Mouse (Mus musculus): ENCODE results near the gene Pgs1. TPM values are rescaled to one million over a fixed set of nuclear protein-coding genes. Genes with fewer than 3 reads are reported as not detected.

Pgs1 gene
- polyA plus RNA-seq, 1 experiment from 2014 or later: 51.9 TPM

DNA sequence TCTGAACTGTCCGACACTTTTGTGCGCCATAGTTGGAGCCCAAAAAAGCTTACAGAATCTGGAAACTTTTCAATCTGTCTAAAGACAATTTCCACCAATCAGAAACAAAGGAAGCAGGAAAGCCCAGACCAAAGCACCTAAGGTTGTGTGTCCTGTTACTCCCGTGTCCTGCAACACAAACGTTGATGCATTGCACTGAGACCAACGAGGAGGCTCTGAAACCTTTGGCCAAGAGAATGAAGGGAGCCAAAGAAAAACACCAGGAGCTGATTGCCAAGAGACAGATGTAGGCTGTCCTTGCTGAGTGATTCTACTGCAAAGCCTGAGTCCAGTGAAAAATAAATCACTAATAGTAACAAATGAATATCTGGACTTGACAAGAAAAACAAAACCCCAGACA is 12.5 kb upstream of the Pgs1 start:
- Histone ChIP-seq H3K27me3 (ENCODE audit: insufficient read depth, poor library complexity, severe bottlenecking) (peaks cover 35% of the 10 kb centered on the region), H3K4me1 (replicated peaks) (peaks cover 94% of the 10 kb centered on the region)
- WGBS: 46% methylated on average over 5 of the region's 5 CpGs

DNA sequence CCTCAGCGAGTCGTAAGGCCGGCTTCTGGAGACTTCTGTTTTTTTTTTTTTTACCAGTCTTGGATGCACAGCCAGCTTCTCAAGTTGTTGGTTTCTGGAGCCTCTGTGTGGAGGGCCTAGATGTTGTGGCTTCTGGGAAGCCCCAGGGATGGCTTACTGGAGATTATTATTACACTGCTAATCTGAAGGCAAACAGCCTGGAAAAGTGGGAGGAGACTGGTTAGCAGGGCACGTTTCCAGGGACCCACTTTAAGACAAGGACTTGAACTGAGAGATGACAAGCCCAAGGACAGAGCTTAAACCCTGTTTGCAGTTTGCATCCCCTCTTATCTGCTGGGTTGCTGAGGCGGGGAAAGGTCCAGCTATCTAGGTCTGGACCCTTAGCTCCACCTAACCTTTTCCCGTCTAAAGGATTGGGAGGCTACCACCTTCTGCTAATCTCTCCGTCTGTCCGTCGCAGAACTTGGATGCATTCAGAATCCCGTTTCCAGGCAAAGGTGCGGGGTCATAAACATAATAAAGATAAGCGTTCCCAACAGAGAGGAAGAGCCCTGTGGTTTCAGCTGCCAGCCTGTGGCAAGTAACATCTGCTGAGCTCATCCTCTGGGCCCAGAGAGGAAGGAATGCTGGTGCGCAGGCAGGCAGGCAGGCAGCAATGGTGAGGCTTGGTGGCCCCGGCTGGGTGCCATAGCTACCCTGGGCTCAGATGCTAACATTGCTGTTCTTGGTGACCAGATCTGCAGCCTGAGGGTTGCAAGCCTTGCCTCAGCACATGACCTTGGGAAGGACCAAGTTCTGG is 11.6 kb upstream of the Pgs1 start:
- Histone ChIP-seq H3K27ac (peak overlapping the region; percentile 93), H3K4me3 (peak overlapping the region; percentile 41; the same call in 1 of the 2 replicates), H3K4me1 (replicated peaks) (peaks cover 92% of the 10 kb centered on the region), H3K9me3 (no peaks in the 10 kb centered on the region), H3K27me3 (ENCODE audit: insufficient read depth, poor library complexity, severe bottlenecking) (peaks cover 35% of the 10 kb centered on the region), H3K36me3 (no peaks in the 10 kb centered on the region)
- 11% methylated on average over 14 of the region's 14 CpGs for WGBS
- peak; percentile 43 for DNase-seq (ENCODE audit: low spot score)

More for the DNA sequence above, 12.5 kb upstream of the Pgs1 start:
- peak overlapping the region; percentile 93 for H3K27ac ChIP-seq
- H3K9me3 ChIP-seq: no peaks in the 10 kb centered on the region
- DNase-seq (ENCODE audit: low spot score): no peak
- H3K4me3 ChIP-seq: no peak overlapping the region
- H3K36me3 ChIP-seq: no peaks in the 10 kb centered on the region

DNA sequence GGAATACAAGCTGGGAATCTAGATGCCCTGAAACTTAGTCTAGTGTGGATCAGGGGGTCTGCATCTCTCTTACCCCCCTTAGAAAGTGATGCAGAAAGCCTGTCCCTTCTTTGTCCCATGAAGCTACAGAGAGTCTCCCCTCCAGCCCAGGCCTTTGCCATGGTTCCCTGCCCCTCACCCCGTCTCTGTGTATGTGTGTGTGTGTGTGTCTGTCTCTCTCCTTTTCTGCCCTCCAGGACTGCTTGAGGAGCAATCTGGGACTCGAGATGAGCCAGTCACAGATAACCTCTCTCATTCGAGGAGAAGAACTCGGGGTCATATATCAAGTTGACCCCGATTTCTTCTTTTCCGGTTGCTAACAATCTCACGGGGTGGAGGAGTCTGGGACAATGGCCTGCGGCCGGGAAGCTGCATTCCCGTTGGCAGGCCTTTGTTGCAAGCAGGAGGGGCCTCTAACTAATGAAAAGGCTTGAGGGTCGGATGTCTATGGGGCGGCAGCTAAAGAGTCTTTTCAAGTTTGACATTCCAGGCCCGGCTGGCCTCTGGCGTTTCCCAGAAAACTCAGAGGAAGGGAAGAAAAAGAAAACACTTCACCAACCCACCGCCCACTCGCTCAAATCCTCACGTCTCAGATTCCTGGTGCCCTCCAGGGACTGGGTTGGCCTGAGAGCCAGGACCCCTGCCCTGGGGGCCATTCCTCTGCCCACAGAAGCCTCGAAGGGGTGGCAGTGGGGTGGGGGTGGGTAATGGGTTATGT is 10.7 kb upstream of the Pgs1 start:
- H3K4me3 ChIP-seq: peak overlapping the region; percentile 41

DNA sequence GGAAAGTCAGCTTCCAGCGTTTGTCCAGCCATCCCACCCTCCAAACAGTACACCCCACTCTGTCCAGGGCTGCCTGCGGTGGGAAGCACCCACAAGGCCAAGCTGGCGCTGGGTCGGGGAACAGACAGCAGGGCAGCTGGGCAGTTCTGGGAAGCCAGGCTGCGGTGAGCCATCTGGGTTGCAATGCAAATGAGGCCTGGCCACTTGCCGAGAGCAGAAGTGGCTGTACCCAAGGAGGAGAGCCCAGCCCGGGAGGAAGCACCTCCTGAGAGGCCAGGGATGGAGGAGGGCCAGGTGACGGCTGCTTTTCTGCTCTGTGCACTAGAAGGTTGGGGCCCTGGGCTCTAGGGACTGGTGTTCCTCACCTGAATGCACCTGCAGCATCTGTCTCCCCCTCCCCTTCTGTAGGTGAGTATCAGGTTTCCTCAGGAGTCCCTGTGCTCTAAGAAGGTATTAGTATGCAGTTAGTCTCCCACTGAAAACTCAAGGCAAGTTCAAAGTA is 10.0 kb upstream of the Pgs1 start:
- peaks cover 22% of the 10 kb centered on the region for H3K27me3 ChIP-seq (ENCODE audit: insufficient read depth, poor library complexity, severe bottlenecking)
- 1% methylated on average over 8 of the region's 8 CpGs for WGBS
- H3K9me3 ChIP-seq: no peaks in the 10 kb centered on the region
- peaks cover 76% of the 10 kb centered on the region for H3K4me1 ChIP-seq (replicated peaks)
- peak overlapping the region; percentile 93 for H3K27ac ChIP-seq
- no peaks in the 10 kb centered on the region for H3K36me3 ChIP-seq
- peak; percentile 71 for DNase-seq (ENCODE audit: low spot score)
- peak overlapping the region; percentile 41 for H3K4me3 ChIP-seq

More for the DNA sequence above, 10.7 kb upstream of the Pgs1 start:
- Histone ChIP-seq H3K9me3 (no peaks in the 10 kb centered on the region), H3K4me1 (replicated peaks) (peaks cover 83% of the 10 kb centered on the region), H3K36me3 (no peaks in the 10 kb centered on the region), H3K27ac (peak overlapping the region; percentile 93), H3K27me3 (ENCODE audit: insufficient read depth, poor library complexity, severe bottlenecking) (peaks cover 29% of the 10 kb centered on the region)
- DNase-seq (ENCODE audit: low spot score): peak; percentile 85
- WGBS: under 1% methylated on average over 18 of the region's 18 CpGs

DNA sequence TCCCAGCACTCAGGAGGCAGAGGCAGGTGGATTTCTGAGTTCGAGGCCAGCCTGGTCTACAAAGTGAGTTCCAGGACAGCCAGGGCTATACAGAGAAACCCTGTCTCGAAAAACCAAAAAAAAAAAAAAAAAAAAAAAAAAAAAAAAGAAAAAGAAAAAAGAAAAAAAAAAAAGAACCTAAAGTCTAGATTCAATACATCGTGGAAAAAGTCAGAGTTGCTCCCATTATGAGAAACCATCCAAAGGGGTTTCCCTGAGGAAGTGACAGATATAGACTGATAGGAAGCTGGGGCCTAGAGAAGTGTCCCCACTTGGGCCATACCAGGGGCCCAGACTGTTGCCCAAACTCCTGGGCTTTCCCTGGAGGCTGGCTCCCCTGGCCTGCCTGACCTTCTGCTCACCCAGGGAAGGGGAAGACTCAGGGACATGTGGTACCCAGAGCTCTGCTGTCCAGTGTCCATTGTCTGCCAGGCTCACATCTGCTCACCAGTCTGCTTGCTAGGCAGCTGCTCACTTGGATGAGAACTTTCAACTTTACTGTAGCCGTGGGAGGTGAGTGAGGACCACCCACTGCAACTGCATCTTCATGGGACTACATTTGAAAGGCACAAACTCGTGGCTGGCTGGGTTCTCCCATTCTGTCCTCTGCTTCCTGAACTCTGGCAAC is 8.3 kb upstream of the Pgs1 start:
- Histone ChIP-seq H3K4me3 (no peak overlapping the region), H3K9me3 (no peaks in the 10 kb centered on the region), H3K27ac (peak overlapping the region; percentile 93), H3K27me3 (ENCODE audit: insufficient read depth, poor library complexity, severe bottlenecking) (peaks cover 14% of the 10 kb centered on the region), H3K4me1 (replicated peaks) (peaks cover 63% of the 10 kb centered on the region), H3K36me3 (no peaks in the 10 kb centered on the region)
- DNase-seq (ENCODE audit: low spot score): peak; percentile 21
- 56% methylated on average over 5 of the region's 5 CpGs for WGBS

DNA sequence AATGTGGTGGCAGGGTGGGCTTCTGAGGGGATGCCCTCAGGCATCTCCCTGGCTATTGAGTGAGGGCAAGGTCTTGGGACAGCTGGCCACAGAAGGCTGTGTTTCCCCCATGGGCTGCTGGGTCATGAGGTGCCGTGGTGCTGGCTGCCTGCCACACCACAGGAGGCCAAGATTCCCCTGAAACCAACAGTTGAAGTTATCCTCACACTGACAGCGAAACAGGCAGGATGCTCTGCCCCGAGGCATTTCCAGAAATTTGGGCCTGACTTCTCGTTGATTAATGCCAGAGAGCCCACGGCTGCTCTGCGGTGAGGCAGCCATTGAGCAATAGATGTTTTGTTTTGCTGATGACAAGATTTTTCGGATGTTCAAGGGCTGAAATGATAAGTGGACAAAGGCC is 6.7 kb upstream of the Pgs1 start:
- Histone ChIP-seq H3K9me3 (no peaks in the 10 kb centered on the region), H3K36me3 (no peaks in the 10 kb centered on the region), H3K4me3 (no peak overlapping the region), H3K27ac (peak overlapping the region; percentile 77), H3K27me3 (ENCODE audit: insufficient read depth, poor library complexity, severe bottlenecking) (peaks cover 5% of the 10 kb centered on the region; the same call in 1 of the 2 replicates), H3K4me1 (replicated peaks) (peaks cover 47% of the 10 kb centered on the region)
- 67% methylated on average over 7 of the region's 7 CpGs for WGBS
- DNase-seq (ENCODE audit: low spot score): no peak

DNA sequence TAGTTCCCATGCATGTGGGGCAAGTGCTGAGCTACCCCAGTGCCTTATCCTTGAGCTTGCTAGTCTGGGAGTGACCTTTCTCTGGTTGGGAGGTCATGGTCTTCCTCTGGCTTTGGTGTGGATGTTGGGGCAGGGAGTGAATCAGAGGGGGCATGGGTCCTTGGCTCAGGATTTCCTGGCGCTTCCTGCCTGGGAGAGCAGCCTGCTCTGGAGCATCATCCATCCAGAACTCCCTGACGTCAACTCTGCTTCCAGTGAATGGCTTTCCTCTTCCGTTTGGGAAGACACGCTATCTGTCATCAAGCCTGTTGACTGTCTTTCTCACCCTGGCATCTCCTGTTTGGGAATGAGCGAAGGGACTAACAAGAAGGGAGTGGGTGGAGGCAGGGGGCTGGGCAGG is 3.7 kb upstream of the Pgs1 start:
- Histone ChIP-seq H3K4me3 (no peak overlapping the region), H3K4me1 (replicated peaks) (peaks cover 32% of the 10 kb centered on the region), H3K36me3 (no peaks in the 10 kb centered on the region), H3K27me3 (ENCODE audit: insufficient read depth, poor library complexity, severe bottlenecking) (peaks cover 5% of the 10 kb centered on the region; the same call in 1 of the 2 replicates), H3K9me3 (no peaks in the 10 kb centered on the region), H3K27ac (0 out of 2 replicates have a peak overlapping the region, but pooled peaks have one; percentile 9)
- no peak for DNase-seq (ENCODE audit: low spot score)
- 76% methylated on average over 5 of the region's 5 CpGs for WGBS

DNA sequence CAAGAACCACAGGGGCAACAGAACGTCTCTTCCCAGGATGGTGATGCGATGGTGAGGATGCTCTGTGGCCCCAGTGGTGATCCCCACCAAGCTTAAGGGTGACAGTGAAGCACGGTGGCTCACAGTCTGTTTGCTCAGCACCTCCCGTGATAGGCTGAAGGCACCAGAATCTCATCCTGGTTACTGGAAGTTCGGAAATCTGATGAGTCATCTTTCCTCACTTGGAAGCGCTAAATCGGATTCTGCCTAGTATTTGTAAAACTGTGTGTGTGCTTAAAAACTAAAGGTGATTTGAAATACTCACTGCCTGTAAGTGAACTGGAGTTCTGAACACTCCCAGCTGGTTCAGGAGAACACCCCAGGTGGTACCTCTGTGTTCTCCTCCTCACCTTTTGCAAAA is 2.3 kb upstream of the Pgs1 start:
- H3K27ac ChIP-seq: no peak overlapping the region
- no peaks in the 10 kb centered on the region for H3K36me3 ChIP-seq
- peaks cover 5% of the 10 kb centered on the region; the same call in 1 of the 2 replicates for H3K27me3 ChIP-seq (ENCODE audit: insufficient read depth, poor library complexity, severe bottlenecking)
- no peaks in the 10 kb centered on the region for H3K9me3 ChIP-seq
- peaks cover 33% of the 10 kb centered on the region for H3K4me1 ChIP-seq (replicated peaks)
- DNase-seq (ENCODE audit: low spot score): no peak
- 73% methylated on average over 7 of the region's 7 CpGs for WGBS
- no peak overlapping the region for H3K4me3 ChIP-seq

DNA sequence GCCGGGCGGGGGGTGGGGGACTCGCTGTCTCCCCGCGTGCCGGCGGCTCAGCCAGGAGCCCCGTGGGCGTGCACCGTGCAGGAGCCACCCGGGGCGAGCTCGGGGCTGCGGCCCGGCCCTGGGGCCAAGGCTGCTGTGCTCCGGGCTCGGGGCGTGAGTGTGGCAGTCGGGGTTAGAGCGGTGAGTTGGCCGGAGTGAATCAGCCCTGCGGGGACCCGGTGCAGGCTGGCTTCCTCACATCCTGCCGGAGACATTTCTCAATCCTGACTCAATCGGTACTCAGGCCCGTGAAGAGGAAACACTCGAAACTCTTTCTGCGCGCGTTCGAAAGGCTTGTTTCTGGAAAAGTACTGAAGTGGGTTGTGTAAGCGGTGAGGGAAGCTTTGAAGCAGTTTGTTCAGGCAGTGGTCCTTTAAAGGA is 950 bp downstream of the Pgs1 start:
- peaks cover 57% of the 10 kb centered on the region for H3K4me1 ChIP-seq (replicated peaks)
- H3K27ac ChIP-seq: peak overlapping the region; percentile 93
- DNase-seq (ENCODE audit: low spot score): no peak
- no peaks in the 10 kb centered on the region for H3K9me3 ChIP-seq
- peak overlapping the region; percentile 100 for H3K4me3 ChIP-seq
- peaks cover 5% of the 10 kb centered on the region; the same call in 1 of the 2 replicates for H3K27me3 ChIP-seq (ENCODE audit: insufficient read depth, poor library complexity, severe bottlenecking)
- no peaks in the 10 kb centered on the region for H3K36me3 ChIP-seq
- under 1% methylated on average over 32 of the region's 32 CpGs for WGBS

DNA sequence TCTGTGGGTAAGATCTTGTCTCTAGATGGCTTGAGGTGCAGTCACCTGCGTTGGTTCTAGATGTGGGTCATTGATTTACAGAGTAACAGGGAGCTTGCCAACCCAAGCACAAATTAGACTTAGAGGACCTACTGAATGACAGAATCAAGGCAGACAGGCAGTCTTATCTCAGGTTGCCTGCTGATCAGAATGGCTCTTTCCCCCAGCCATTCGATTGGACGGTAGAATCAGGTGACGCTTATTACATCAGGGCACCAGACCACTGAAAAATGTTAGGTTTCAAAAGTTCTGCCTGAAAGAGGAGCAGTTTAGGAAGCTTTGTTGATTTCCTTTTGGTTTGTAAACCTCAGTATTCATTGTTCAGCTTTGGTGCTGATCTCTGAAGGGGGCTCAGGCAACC is 1.9 kb downstream of the Pgs1 start:
- Histone ChIP-seq H3K4me1 (replicated peaks) (peaks cover 65% of the 10 kb centered on the region), H3K4me3 (peak overlapping the region; percentile 100), H3K27ac (no peak overlapping the region), H3K9me3 (no peaks in the 10 kb centered on the region), H3K27me3 (ENCODE audit: insufficient read depth, poor library complexity, severe bottlenecking) (no peaks in the 10 kb centered on the region), H3K36me3 (no peaks in the 10 kb centered on the region)
- DNase-seq (ENCODE audit: low spot score): no peak
- WGBS: 80% methylated on average over 4 of the region's 4 CpGs

DNA sequence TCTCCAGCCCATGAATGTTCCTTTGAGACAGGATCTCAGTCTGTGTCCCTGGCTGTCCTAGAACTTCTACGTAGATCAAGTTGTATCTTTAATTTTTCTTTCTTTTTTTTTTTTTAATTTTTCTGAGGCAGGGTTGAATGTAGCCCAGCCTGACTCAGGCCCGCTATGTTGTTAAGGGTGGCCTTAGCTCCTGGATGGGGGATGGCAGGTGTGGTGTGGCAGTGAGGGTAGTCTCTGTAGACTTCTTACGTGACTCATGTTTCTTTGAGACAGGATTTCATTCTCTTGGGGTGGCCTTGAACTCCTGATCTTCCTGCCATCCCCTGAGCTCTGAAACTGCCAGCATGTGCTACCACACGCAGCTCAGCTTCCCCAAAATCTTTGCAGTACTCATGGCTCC is 3.1 kb downstream of the Pgs1 start:
- Histone ChIP-seq H3K4me3 (no peak overlapping the region), H3K9me3 (no peaks in the 10 kb centered on the region), H3K4me1 (replicated peaks) (peaks cover 75% of the 10 kb centered on the region), H3K27me3 (ENCODE audit: insufficient read depth, poor library complexity, severe bottlenecking) (no peaks in the 10 kb centered on the region), H3K36me3 (no peaks in the 10 kb centered on the region), H3K27ac (no peak overlapping the region)
- WGBS: 93% methylated on average over 4 of the region's 4 CpGs
- no peak for DNase-seq (ENCODE audit: low spot score)

DNA sequence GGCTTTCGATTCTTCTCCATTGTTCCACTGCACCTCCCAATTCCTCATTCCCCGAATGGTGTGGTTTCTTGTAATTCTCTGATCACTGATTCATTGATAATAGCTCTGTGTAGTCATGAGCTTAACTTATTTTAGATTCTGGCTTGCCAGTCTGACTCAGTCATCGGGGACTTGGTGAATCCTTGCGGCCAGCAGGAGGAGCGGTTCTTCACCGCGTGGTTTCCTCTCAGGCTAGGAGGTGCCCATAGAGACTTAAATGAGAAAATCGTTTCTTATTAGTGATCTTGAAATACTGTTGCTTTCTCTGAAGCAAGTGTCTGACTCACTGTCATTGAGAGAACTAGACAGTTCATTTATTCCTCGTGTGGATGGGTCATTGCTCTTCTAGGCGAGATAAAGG is 3.8 kb downstream of the Pgs1 start:
- Histone ChIP-seq H3K9me3 (no peaks in the 10 kb centered on the region), H3K27me3 (ENCODE audit: insufficient read depth, poor library complexity, severe bottlenecking) (no peaks in the 10 kb centered on the region), H3K36me3 (no peaks in the 10 kb centered on the region), H3K27ac (no peak overlapping the region), H3K4me1 (replicated peaks) (peaks cover 82% of the 10 kb centered on the region), H3K4me3 (no peak overlapping the region)
- 58% methylated on average over 10 of the region's 10 CpGs for WGBS
- DNase-seq (ENCODE audit: low spot score): no peak

Measured in hindbrain, embryonic 10.5 days (tissue).